In the genomic region with DNA sequence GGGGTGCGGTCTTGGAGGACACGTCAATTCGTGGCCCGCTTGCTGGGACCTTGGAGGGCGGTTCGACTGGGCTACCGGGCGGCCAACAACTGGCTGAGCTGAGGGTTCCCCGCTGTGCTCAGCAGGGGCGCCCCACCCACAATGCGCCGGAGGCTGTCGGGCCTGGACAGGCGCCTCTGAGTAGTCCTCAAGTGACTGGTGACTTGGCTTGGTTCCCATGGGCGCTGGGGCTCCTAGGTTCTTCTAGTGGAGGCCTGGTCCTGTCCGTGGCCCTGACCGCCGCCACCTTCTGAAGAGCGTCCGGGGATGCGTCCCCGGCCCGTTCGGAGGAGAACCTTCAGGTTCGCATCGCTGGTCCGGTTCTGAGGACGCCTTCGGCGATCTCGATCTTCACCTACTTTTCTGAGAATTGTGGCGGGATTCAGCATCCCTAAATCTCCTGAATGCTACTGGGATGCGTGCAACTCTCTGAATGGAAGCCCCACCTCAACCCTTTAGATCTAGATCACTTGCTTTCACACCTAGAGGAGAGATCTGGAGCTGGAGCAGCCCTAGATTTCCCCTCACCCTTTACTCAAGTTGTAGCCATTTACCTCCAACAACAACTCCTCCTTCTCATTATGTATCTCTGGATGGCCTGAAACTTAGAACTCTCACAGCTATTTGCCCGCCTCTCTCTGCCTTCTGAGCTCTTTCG, we compare ENCODE assay signal across 8 mouse cellular contexts. TPM values are rescaled to one million over a fixed set of nuclear protein-coding genes. Genes with fewer than 3 reads are reported as not detected.
DNase-seq lines count a peak whose midpoint lies in the region; ATAC-seq and TF ChIP-seq lines count a peak whose summit lies in the region.

No protein-coding gene starts in this region.

- no peaks in the 10 kb centered on the region for H3K27me3 ChIP-seq in heart, embryonic 11.5 days (ENCODE audit: control insufficient read depth, insufficient read depth, low read length)
- H3K27me3 ChIP-seq in CH12.LX (replicated peaks) = no peaks in the 10 kb centered on the region
- H3K27me3 ChIP-seq in forebrain, embryonic 11.5 days (ENCODE audit: control insufficient read depth, insufficient read depth, low read length) = no peaks in the 10 kb centered on the region
- H3K27me3 ChIP-seq in liver, embryonic 13.5 days = no peaks in the 10 kb centered on the region

- no peak for DNase-seq in heart, postnatal 10 days
- DNase-seq in CH12.LX (ENCODE audit: extremely low read depth) = no peak
- no peak for DNase-seq in forebrain, embryonic 11.5 days (ENCODE audit: low spot score)
- DNase-seq in liver, embryonic 13.5 days = no peak
- DNase-seq in left cerebral cortex, adult 18-20 months (ENCODE audit: low spot score in 2 of 2) = no peak
- no peak for DNase-seq in gastrocnemius, postnatal 4 days (ENCODE audit: low spot score in 2 of 2)

- H3K27ac ChIP-seq in heart, embryonic 11.5 days (ENCODE audit: low read depth, low read length) = peak overlapping the region; percentile 93
- peak overlapping the region; percentile 65 for H3K27ac ChIP-seq in CH12.LX (ENCODE audit: insufficient read depth, low read depth)
- H3K27ac ChIP-seq in forebrain, embryonic 11.5 days (ENCODE audit: low read depth, low read length) = no peak overlapping the region
- peak overlapping the region; percentile 93 for H3K27ac ChIP-seq in liver, embryonic 13.5 days

- WGBS in heart, embryonic 11.5 days (ENCODE audit: insufficient replicate concordance) = 3% methylated on average over 35 of the region's 35 CpGs
- 3% methylated on average over 35 of the region's 35 CpGs for WGBS in forebrain, embryonic 11.5 days
- WGBS in liver, embryonic 13.5 days (ENCODE audit: insufficient replicate concordance) = 5% methylated on average over 35 of the region's 35 CpGs

- dilution Hi-C loops in CH12.LX (cut with MboI; ENCODE audit: extremely low pct_ligation_motif_present, extremely low pct_unique_long_range_greater_than_20kb, low sequenced_read_pairs) = no loop called here

- no peak for TF ChIP-seq EP300 in CH12.LX (IDR thresholded peaks at IDR 0.05; ENCODE audit: low read length)

- peak overlapping the region; percentile 87 for H3K4me3 ChIP-seq in heart, embryonic 11.5 days (ENCODE audit: low read depth, low read length)
- peak overlapping the region; percentile 59 to 95 (median 66) for H3K4me3 ChIP-seq in CH12.LX (replicated peaks in 1 of 3; ENCODE audit: low read depth in 2 of 3, low read length in 2 of 3, poor library complexity in 1 of 3)
- H3K4me3 ChIP-seq in forebrain, embryonic 11.5 days (ENCODE audit: low read depth, low read length) = peak overlapping the region; percentile 89
- peak overlapping the region; percentile 64 for H3K4me3 ChIP-seq in liver, embryonic 13.5 days (replicated peaks)

- no peak for TF ChIP-seq RAD21 in CH12.LX (IDR thresholded peaks at IDR 0.05; ENCODE audit: low read depth, low read length)

- peaks cover 26% of the 10 kb centered on the region for H3K79me2 ChIP-seq in CH12.LX (replicated peaks; ENCODE audit: control insufficient read depth, extremely low read depth, insufficient read depth, poor library complexity, severe bottlenecking)

- no peaks in the 10 kb centered on the region for H3K36me3 ChIP-seq in heart, embryonic 11.5 days (ENCODE audit: control insufficient read depth, insufficient read depth, low read length)
- H3K36me3 ChIP-seq in CH12.LX (replicated peaks in 1 of 2; ENCODE audit: control insufficient read depth in 1 of 2, insufficient read depth in 1 of 2, low read length in 1 of 2) = peaks cover 4 to 16% of the 10 kb centered on the region in 2 experiments
- H3K36me3 ChIP-seq in forebrain, embryonic 11.5 days (ENCODE audit: control insufficient read depth, insufficient read depth, low read length) = no peaks in the 10 kb centered on the region
- peaks cover 16% of the 10 kb centered on the region for H3K36me3 ChIP-seq in liver, embryonic 13.5 days

- H3K9ac ChIP-seq in heart, embryonic 11.5 days (ENCODE audit: low read depth, low read length) = peak overlapping the region; percentile 90
- H3K9ac ChIP-seq in CH12.LX (ENCODE audit: insufficient read depth, low read depth) = peak overlapping the region; percentile 92
- peak overlapping the region; percentile 60 for H3K9ac ChIP-seq in forebrain, embryonic 11.5 days (ENCODE audit: low read length)
- peak overlapping the region; percentile 83 for H3K9ac ChIP-seq in liver, embryonic 13.5 days

- peaks cover 14% of the 10 kb centered on the region for H3K4me1 ChIP-seq in heart, embryonic 11.5 days (ENCODE audit: control insufficient read depth, insufficient read depth, low read length)
- H3K4me1 ChIP-seq in CH12.LX (ENCODE audit: control insufficient read depth in 1 of 2, insufficient read depth in 2 of 2) = peaks cover 4 to 39% of the 10 kb centered on the region in 2 experiments
- peaks cover 6% of the 10 kb centered on the region; the same call in 1 of the 2 replicates for H3K4me1 ChIP-seq in forebrain, embryonic 11.5 days (replicated peaks; ENCODE audit: control insufficient read depth, insufficient read depth, low read length)
- peaks cover 54% of the 10 kb centered on the region for H3K4me1 ChIP-seq in liver, embryonic 13.5 days (replicated peaks)

- no peak for ATAC-seq in heart, embryonic 11.5 days (replicated peaks; ENCODE audit: insufficient number of reproducible peaks, low FRiP score, low TSS enrichment)
- ATAC-seq in forebrain, embryonic 11.5 days (replicated peaks; ENCODE audit: low FRiP score) = no peak
- ATAC-seq in liver, embryonic 13.5 days (ENCODE audit: low read depth) = no peak; the same call in 1 of the 2 replicates
- no peak for ATAC-seq in granulocyte monocyte progenitor cell, adult 5-6 weeks (replicated peaks; ENCODE audit: poor library complexity, severe bottlenecking)

- in situ Hi-C loops in CH12.LX (cut with MboI; ENCODE audit: low pct_ligation_motif_present, low pct_unique_long_range_greater_than_20kb, low sequenced_read_pairs) = no loop called here

- no peak for TF ChIP-seq CTCF in CH12.LX (conservative IDR thresholded peaks at IDR 0.05 in 1 of 2, IDR thresholded peaks at IDR 0.05 in 1 of 2; ENCODE audit: low read depth in 2 of 2, low read length in 2 of 2)

- TF ChIP-seq POLR2A in CH12.LX (IDR thresholded peaks at IDR 0.05; ENCODE audit: low read depth, low read length) = peak; percentile 85

- peak overlapping the region; percentile 95 for H3K4me2 ChIP-seq in heart, embryonic 11.5 days
- peak overlapping the region; percentile 62 for H3K4me2 ChIP-seq in CH12.LX (ENCODE audit: insufficient read depth, low read depth, poor library complexity, severe bottlenecking)
- H3K4me2 ChIP-seq in forebrain, embryonic 11.5 days (ENCODE audit: low read depth, low read length, severe bottlenecking) = peak overlapping the region; percentile 85
- peak overlapping the region; percentile 90 for H3K4me2 ChIP-seq in liver, embryonic 13.5 days

- H3K9me3 ChIP-seq in heart, embryonic 11.5 days (replicated peaks; ENCODE audit: control insufficient read depth, low read length) = no peaks in the 10 kb centered on the region
- H3K9me3 ChIP-seq in CH12.LX (replicated peaks; ENCODE audit: low read length) = no peaks in the 10 kb centered on the region
- H3K9me3 ChIP-seq in forebrain, embryonic 11.5 days (ENCODE audit: control insufficient read depth, low read length) = no peaks in the 10 kb centered on the region
- no peaks in the 10 kb centered on the region for H3K9me3 ChIP-seq in liver, embryonic 13.5 days (replicated peaks)

- intact Hi-C loops in heart, postnatal 10 days (cut with DNase I) = loop anchor here (2.0 kb wide), 1 partner anchor 46 kb away; the partner anchor contains the start of genes Mau2 and Sugp1

TF ChIP-seq in CH12.LX, 34 proteins besides CTCF, POLR2A, EP300 and RAD21 (continues in another document):
- TF ChIP-seq MAFK (IDR thresholded peaks at IDR 0.05; ENCODE audit: insufficient replicate concordance, low read length) = no peak

RNA-seq across cellular contexts. Expression of gene Gatad2a, which starts 0.6 kb away (rescaled TPM):
- 52.9 and 59.0 TPM in 2 replicates for polyA plus RNA-seq in heart, embryonic 11.5 days (2014; fragmentation: Nextera tagmentation; extraction: Ambion mirVana)
- 10 to 100 TPM; 62.1 to 63.1 TPM for total RNA-seq in heart, postnatal 10 days (2021)
- total RNA-seq in CH12.LX (2012; rRNA removed) (70.8 and 73.2 TPM in 2 replicates), CH12.LX (2014; rRNA removed) (31.5 and 35.7 TPM in 2 replicates)
- polyA plus RNA-seq in CH12.LX (2012; ENCODE audit: insufficient read length, low read depth) = 95.1 and 122 TPM in 2 replicates
- polyA plus RNA-seq in forebrain, embryonic 11.5 days (2014; fragmentation: Nextera tagmentation; extraction: Ambion mirVana) = 81.7 and 88.6 TPM in 2 replicates
- polyA plus RNA-seq in liver, embryonic 13.5 days (2015; fragmentation: Nextera tagmentation; extraction: Ambion mirVana) = 27.1 and 27.8 TPM in 2 replicates
- 51.7 and 69.2 TPM in 2 replicates for total RNA-seq in granulocyte monocyte progenitor cell, adult 5-6 weeks (2014; fragmentation: Nextera tagmentation)
- 47.5 and 58.2 TPM in 2 replicates for total RNA-seq in granulocyte monocyte progenitor cell, adult 5-6 weeks (2017)
- 10 to 100 TPM; 28.7 TPM for total RNA-seq in left cerebral cortex, adult 18-20 months (2021)
- 10 to 100 TPM; 60.9 to 74.5 TPM for total RNA-seq in gastrocnemius, postnatal 4 days (2021)

RNA-seq across cellular contexts. Expression of gene Mau2, which starts 45.8 kb away (rescaled TPM):
- 35.5 and 38.1 TPM in 2 replicates for polyA plus RNA-seq in heart, embryonic 11.5 days (2014; fragmentation: Nextera tagmentation; extraction: Ambion mirVana)
- total RNA-seq in heart, postnatal 10 days (2021) = 10 to 100 TPM; 43.3 to 44.2 TPM
- total RNA-seq in CH12.LX (2012; rRNA removed) (37.2 and 38.4 TPM in 2 replicates), CH12.LX (2014; rRNA removed) (24.4 and 25.5 TPM in 2 replicates)
- polyA plus RNA-seq in CH12.LX (2012; ENCODE audit: insufficient read length, low read depth) = 15.7 and 19.5 TPM in 2 replicates
- 53.8 and 56.4 TPM in 2 replicates for polyA plus RNA-seq in forebrain, embryonic 11.5 days (2014; fragmentation: Nextera tagmentation; extraction: Ambion mirVana)
- 22.7 and 26.6 TPM in 2 replicates for polyA plus RNA-seq in liver, embryonic 13.5 days (2015; fragmentation: Nextera tagmentation; extraction: Ambion mirVana)
- total RNA-seq in granulocyte monocyte progenitor cell, adult 5-6 weeks (2014; fragmentation: Nextera tagmentation) = 29.9 and 34.9 TPM in 2 replicates
- 27.3 and 29.0 TPM in 2 replicates for total RNA-seq in granulocyte monocyte progenitor cell, adult 5-6 weeks (2017)
- total RNA-seq in left cerebral cortex, adult 18-20 months (2021) = 10 to 100 TPM; 67.6 to 69.9 TPM
- 10 to 100 TPM; 41.0 to 45.2 TPM for total RNA-seq in gastrocnemius, postnatal 4 days (2021)

RNA-seq across cellular contexts. Expression of gene Sugp1, which starts 45.9 kb away (rescaled TPM):
- polyA plus RNA-seq in heart, embryonic 11.5 days (2014; fragmentation: Nextera tagmentation; extraction: Ambion mirVana) = 25.1 and 26.1 TPM in 2 replicates
- total RNA-seq in heart, postnatal 10 days (2021) = 10 to 100 TPM; 23.2 to 23.9 TPM
- total RNA-seq in CH12.LX (2012; rRNA removed) (21.8 and 24.0 TPM in 2 replicates), CH12.LX (2014; rRNA removed) (5.0 and 5.3 TPM in 2 replicates)
- 43.9 and 44.2 TPM in 2 replicates for polyA plus RNA-seq in CH12.LX (2012; ENCODE audit: insufficient read length, low read depth)
- polyA plus RNA-seq in forebrain, embryonic 11.5 days (2014; fragmentation: Nextera tagmentation; extraction: Ambion mirVana) = 44.6 and 45.4 TPM in 2 replicates
- polyA plus RNA-seq in liver, embryonic 13.5 days (2015; fragmentation: Nextera tagmentation; extraction: Ambion mirVana) = 20.2 and 21.7 TPM in 2 replicates
- total RNA-seq in granulocyte monocyte progenitor cell, adult 5-6 weeks (2014; fragmentation: Nextera tagmentation) = 18.4 and 22.6 TPM in 2 replicates
- total RNA-seq in granulocyte monocyte progenitor cell, adult 5-6 weeks (2017) = 24.3 and 26.0 TPM in 2 replicates
- 10 to 100 TPM; 46.8 to 47.1 TPM for total RNA-seq in left cerebral cortex, adult 18-20 months (2021)
- total RNA-seq in gastrocnemius, postnatal 4 days (2021) = 10 to 100 TPM; 23.0 to 23.8 TPM
